Mouse (Mus musculus) ovary, postnatal 14 days (tissue): ENCODE data around the gene Ypel3.
"Not testable (repeated sequence)": the region's sequence is repeated elsewhere in the genome, so short reads cannot be mapped to it uniquely, and the experiment has no call there.

Source experiments
- DNase-seq: peaks from one replicate; pipeline ENCODE4 v3.0.0; 2022; ENCODE audit warnings: low spot score

Ypel3 gene

GRCm38 (mm10) chr7:126766201-126766600 is 10.6 kb upstream of the Ypel3 start, which contains the start of gene Gdpd3:
Gene Gdpd3 (plus strand): TSS chr7:126766334.
- DNase-seq: no peak

GRCm38 (mm10) chr7:126767001-126767400 is 9.8 kb upstream of the Ypel3 start:
- no peak for DNase-seq

- DNase-seq: no peak
Observed at GRCm38 (mm10) chr7:126770784-126771183, 6.0 kb upstream of the Ypel3 start.

- DNase-seq: no peak
Observed at GRCm38 (mm10) chr7:126773351-126773750, 3.4 kb upstream of the Ypel3 start.

- no peak for DNase-seq
Observed at GRCm38 (mm10) chr7:126774463-126774862, 2.3 kb upstream of the Ypel3 start.

- no peak for DNase-seq
Observed at GRCm38 (mm10) chr7:126775185-126775977, 1.4 kb upstream of the Ypel3 start.

- DNase-seq: no peak
Observed at GRCm38 (mm10) chr7:126775978-126776234, 849 bp upstream of the Ypel3 start.

GRCm38 (mm10) chr7:126777476-126777875 is 721 bp downstream of the Ypel3 start:
- DNase-seq: no peak

- DNase-seq: no peak
Observed at GRCm38 (mm10) chr7:126778147-126778546, 1.4 kb downstream of the Ypel3 start.

- DNase-seq: not testable (repeated sequence)
Observed at GRCm38 (mm10) chr7:126779101-126779500, 2.3 kb downstream of the Ypel3 start.

GRCm38 (mm10) chr7:126779983-126780970 is 3.5 kb downstream of the Ypel3 start:
- peak; percentile 76 for DNase-seq

- no peak for DNase-seq
Observed at GRCm38 (mm10) chr7:126780971-126781635, 4.3 kb downstream of the Ypel3 start, which contains the start of gene Tbx6. Gene Tbx6 (plus strand): TSS chr7:126781483.

- DNase-seq: no peak
Observed at GRCm38 (mm10) chr7:126781661-126782370, 5.1 kb downstream of the Ypel3 start.

- no peak for DNase-seq
Observed at GRCm38 (mm10) chr7:126782693-126783092, 5.9 kb downstream of the Ypel3 start.

- no peak for DNase-seq
Observed at GRCm38 (mm10) chr7:126784469-126784868, 7.7 kb downstream of the Ypel3 start.

GRCm38 (mm10) chr7:126785056-126785455 is 8.3 kb downstream of the Ypel3 start:
- DNase-seq: no peak

- DNase-seq: no peak
Observed at GRCm38 (mm10) chr7:126786142-126786541, 9.4 kb downstream of the Ypel3 start.

GRCm38 (mm10) chr7:126789141-126789540 is 12.4 kb downstream of the Ypel3 start:
- no peak for DNase-seq

- DNase-seq: peak; percentile 94
Observed at GRCm38 (mm10) chr7:126791851-126792720, 15.3 kb downstream of the Ypel3 start, which contains the start of gene Ppp4c. Gene Ppp4c (minus strand): TSS chr7:126792496.

GRCm38 (mm10) chr7:126792721-126793443 is 16.1 kb downstream of the Ypel3 start:
- DNase-seq: no peak
